Mouse (Mus musculus): ENCODE measurements around the gene Chpf. TPM values are rescaled to one million over a fixed set of nuclear protein-coding genes. Genes with fewer than 3 reads are reported as not detected.
A peak's percentile ranks its signal among the peaks of the same experiment; 100 is the strongest.

The Chpf gene
- polyA plus RNA-seq, 1 experiment from 2014 or later: 27.0 TPM

- H3K4me2 ChIP-seq (ENCODE audit: low read length): peak overlapping the region; percentile 47
- H3K4me3 ChIP-seq (ENCODE audit: control insufficient read depth in 1 of 2, insufficient read depth in 1 of 2, low read depth in 1 of 2, low read length in 2 of 2): no peak overlapping the region
Measured at GRCm38 (mm10) chr1:75448052-75448431, 31.1 kb downstream of the Chpf start.

GRCm38 (mm10) chr1:75447265-75448051, 31.6 kb downstream of the Chpf start:
- Histone ChIP-seq H3K4me2 (ENCODE audit: low read length) (peak overlapping the region; percentile 47), H3K36me3 (ENCODE audit: control insufficient read depth, insufficient read depth, low read length) (peaks cover 8% of the 10 kb centered on the region; the same call in 1 of the 2 replicates), H3K9ac (ENCODE audit: low read length) (no peak overlapping the region; the same call in 1 of the 2 replicates), H3K27me3 (ENCODE audit: control insufficient read depth, insufficient read depth, low read length) (peaks cover 67% of the 10 kb centered on the region), H3K4me3 (ENCODE audit: control insufficient read depth in 1 of 2, insufficient read depth in 1 of 2, low read depth in 1 of 2, low read length in 2 of 2) (no peak overlapping the region; a peak in 1 of 4 replicates), H3K9me3 (ENCODE audit: control insufficient read depth, low read length) (no peaks in the 10 kb centered on the region), H3K27ac (replicated peaks in 1 of 2; ENCODE audit: control insufficient read depth in 1 of 2, insufficient read depth in 1 of 2, low read depth in 2 of 2, low read length in 2 of 2) (no peak overlapping the region), H3K4me1 (ENCODE audit: control insufficient read depth in 2 of 2, insufficient read depth in 2 of 2, low read length in 2 of 2) (peaks cover 26 to 63% of the 10 kb centered on the region in 2 experiments)
- 12% methylated on average over 10 of the region's 10 CpGs for WGBS
- ATAC-seq (ENCODE audit: insufficient number of reproducible peaks, insufficient read depth, low FRiP score, low read depth): no peak

More at GRCm38 (mm10) chr1:75448052-75448431, 31.1 kb downstream of the Chpf start:
- Histone ChIP-seq H3K9ac (ENCODE audit: low read length) (0 out of 2 replicates have a peak overlapping the region, but pooled peaks have one; percentile 5), H3K27ac (replicated peaks in 1 of 2; ENCODE audit: control insufficient read depth in 1 of 2, insufficient read depth in 1 of 2, low read depth in 2 of 2, low read length in 2 of 2) (no peak overlapping the region), H3K9me3 (ENCODE audit: control insufficient read depth, low read length) (no peaks in the 10 kb centered on the region), H3K4me1 (ENCODE audit: control insufficient read depth in 2 of 2, insufficient read depth in 2 of 2, low read length in 2 of 2) (peaks cover 26 to 63% of the 10 kb centered on the region in 2 experiments), H3K27me3 (ENCODE audit: control insufficient read depth, insufficient read depth, low read length) (peaks cover 73% of the 10 kb centered on the region), H3K36me3 (ENCODE audit: control insufficient read depth, insufficient read depth, low read length) (peaks cover 3% of the 10 kb centered on the region; the same call in 1 of the 2 replicates)
- no peak for ATAC-seq (ENCODE audit: insufficient number of reproducible peaks, insufficient read depth, low FRiP score, low read depth)
- 6% methylated on average over 7 of the region's 7 CpGs for WGBS

- Histone ChIP-seq H3K4me2 (ENCODE audit: low read length) (peak overlapping the region; percentile 65), H3K4me3 (ENCODE audit: control insufficient read depth in 1 of 2, insufficient read depth in 1 of 2, low read depth in 1 of 2, low read length in 2 of 2) (no peak overlapping the region), H3K4me1 (ENCODE audit: control insufficient read depth in 2 of 2, insufficient read depth in 2 of 2, low read length in 2 of 2) (peaks cover 26 to 63% of the 10 kb centered on the region in 2 experiments), H3K27me3 (ENCODE audit: control insufficient read depth, insufficient read depth, low read length) (peaks cover 59% of the 10 kb centered on the region), H3K27ac (replicated peaks in 1 of 2; ENCODE audit: control insufficient read depth in 1 of 2, insufficient read depth in 1 of 2, low read depth in 2 of 2, low read length in 2 of 2) (no peak overlapping the region), H3K36me3 (ENCODE audit: control insufficient read depth, insufficient read depth, low read length) (peaks cover 15% of the 10 kb centered on the region), H3K9ac (ENCODE audit: low read length) (peak overlapping the region; percentile 50; the same call in 1 of the 2 replicates), H3K9me3 (ENCODE audit: control insufficient read depth, low read length) (no peaks in the 10 kb centered on the region)
- WGBS: 6% methylated on average over 20 of the region's 20 CpGs
- ATAC-seq (ENCODE audit: insufficient number of reproducible peaks, insufficient read depth, low FRiP score, low read depth): no peak
Measured at GRCm38 (mm10) chr1:75446656-75447055, 32.5 kb downstream of the Chpf start.

GRCm38 (mm10) chr1:75445751-75446611, 33.1 kb downstream of the Chpf start:
- H3K27me3 ChIP-seq (ENCODE audit: control insufficient read depth, insufficient read depth, low read length): peaks cover 52% of the 10 kb centered on the region
- H3K36me3 ChIP-seq (ENCODE audit: control insufficient read depth, insufficient read depth, low read length): peaks cover 22% of the 10 kb centered on the region
- H3K27ac ChIP-seq (replicated peaks in 1 of 2; ENCODE audit: control insufficient read depth in 1 of 2, insufficient read depth in 1 of 2, low read depth in 2 of 2, low read length in 2 of 2): no peak overlapping the region
- ATAC-seq (ENCODE audit: insufficient number of reproducible peaks, insufficient read depth, low FRiP score, low read depth): 0 out of 2 replicates have a peak, but pooled peaks have one; percentile 28
- H3K4me1 ChIP-seq (ENCODE audit: control insufficient read depth in 2 of 2, insufficient read depth in 2 of 2, low read length in 2 of 2): peaks cover 26 to 60% of the 10 kb centered on the region in 2 experiments
- H3K9ac ChIP-seq (ENCODE audit: low read length): peak overlapping the region; percentile 50
- WGBS: under 1% methylated on average over 22 of the region's 22 CpGs
- no peaks in the 10 kb centered on the region for H3K9me3 ChIP-seq (ENCODE audit: control insufficient read depth, low read length)
- peak overlapping the region; percentile 65 for H3K4me2 ChIP-seq (ENCODE audit: low read length)
- peak overlapping the region; percentile 8 to 23; a peak in 3 of 4 replicates for H3K4me3 ChIP-seq (ENCODE audit: control insufficient read depth in 1 of 2, insufficient read depth in 1 of 2, low read depth in 1 of 2, low read length in 2 of 2)

- 18% methylated on average over 9 of the region's 9 CpGs for WGBS
- peaks cover 26 to 52% of the 10 kb centered on the region in 2 experiments for H3K4me1 ChIP-seq (ENCODE audit: control insufficient read depth in 2 of 2, insufficient read depth in 2 of 2, low read length in 2 of 2)
- H3K27me3 ChIP-seq (ENCODE audit: control insufficient read depth, insufficient read depth, low read length): peaks cover 45% of the 10 kb centered on the region
- ATAC-seq (ENCODE audit: insufficient number of reproducible peaks, insufficient read depth, low FRiP score, low read depth): no peak
- no peak overlapping the region for H3K9ac ChIP-seq (ENCODE audit: low read length)
- no peaks in the 10 kb centered on the region for H3K9me3 ChIP-seq (ENCODE audit: control insufficient read depth, low read length)
- peak overlapping the region; percentile 65 for H3K4me2 ChIP-seq (ENCODE audit: low read length)
- peaks cover 30% of the 10 kb centered on the region for H3K36me3 ChIP-seq (ENCODE audit: control insufficient read depth, insufficient read depth, low read length)
- no peak overlapping the region for H3K27ac ChIP-seq (replicated peaks in 1 of 2; ENCODE audit: control insufficient read depth in 1 of 2, insufficient read depth in 1 of 2, low read depth in 2 of 2, low read length in 2 of 2)
- no peak overlapping the region for H3K4me3 ChIP-seq (ENCODE audit: control insufficient read depth in 1 of 2, insufficient read depth in 1 of 2, low read depth in 1 of 2, low read length in 2 of 2)
Measured at GRCm38 (mm10) chr1:75445141-75445701, 33.9 kb downstream of the Chpf start.

- ATAC-seq (ENCODE audit: insufficient number of reproducible peaks, insufficient read depth, low FRiP score, low read depth): no peak
- Histone ChIP-seq H3K27me3 (ENCODE audit: control insufficient read depth, insufficient read depth, low read length) (peaks cover 34% of the 10 kb centered on the region), H3K9me3 (ENCODE audit: control insufficient read depth, low read length) (no peaks in the 10 kb centered on the region), H3K9ac (ENCODE audit: low read length) (no peak overlapping the region), H3K4me1 (ENCODE audit: control insufficient read depth in 2 of 2, insufficient read depth in 2 of 2, low read length in 2 of 2) (peaks cover 23 to 46% of the 10 kb centered on the region in 2 experiments), H3K36me3 (ENCODE audit: control insufficient read depth, insufficient read depth, low read length) (peaks cover 39% of the 10 kb centered on the region), H3K4me3 (ENCODE audit: control insufficient read depth in 1 of 2, insufficient read depth in 1 of 2, low read depth in 1 of 2, low read length in 2 of 2) (no peak overlapping the region), H3K27ac (replicated peaks in 1 of 2; ENCODE audit: control insufficient read depth in 1 of 2, insufficient read depth in 1 of 2, low read depth in 2 of 2, low read length in 2 of 2) (no peak overlapping the region), H3K4me2 (ENCODE audit: low read length) (no peak overlapping the region)
- WGBS: 56% methylated on average over 3 of the region's 3 CpGs
Measured at GRCm38 (mm10) chr1:75444208-75444607, 34.9 kb downstream of the Chpf start.
